Mouse (Mus musculus) kidney, embryonic 14.5 days (tissue): ENCODE measurements around the gene Nars2. TPM values are rescaled to one million over a fixed set of nuclear protein-coding genes. Genes with fewer than 3 reads are reported as not detected.

Source experiments
- ATAC-seq: fragments of 200-750 bp; cut with Nextera tagmentation; 2 replicates; pipeline ENCODE4 v1.8.0; 2017; ENCODE audit warnings: moderate number of reproducible peaks, mild to moderate bottlenecking, moderate TSS enrichment, moderate library complexity; ENCODE audit not compliant: low FRiP score, low TSS enrichment
- H3K27ac ChIP-seq: fragments of 300-500 bp; sonication (generic); 2 replicates; pipeline ENCODE4 v1.5.1; 2014; ENCODE audit warnings: low read depth, mild to moderate bottlenecking, low read length, moderate library complexity, mixed read lengths
- H3K27me3 ChIP-seq: fragments of 300-500 bp; sonication (generic); 2 replicates; pipeline ENCODE4 v1.6.1; 2014; ENCODE audit warnings: mild to moderate bottlenecking, low read length; ENCODE audit not compliant: control insufficient read depth, insufficient read depth
- H3K36me3 ChIP-seq: fragments of 300-500 bp; sonication (generic); 2 replicates; pipeline ENCODE4 v1.6.1; 2014; ENCODE audit warnings: low read length, mixed read lengths; ENCODE audit not compliant: control insufficient read depth, insufficient read depth
- H3K4me1 ChIP-seq: fragments of 300-500 bp; sonication (generic); 2 replicates; pipeline ENCODE4 v1.6.1; 2014; ENCODE audit warnings: low read length, mixed read lengths; ENCODE audit not compliant: control insufficient read depth, insufficient read depth
- H3K4me2 ChIP-seq: fragments of 300-500 bp; sonication (generic); replicated peaks from 2 replicates; pipeline ENCODE4 v1.6.1; 2014; ENCODE audit warnings: low read depth, mild to moderate bottlenecking, low read length
- H3K4me3 ChIP-seq: fragments of 300-500 bp; sonication (generic); 2 replicates; pipeline ENCODE4 v1.5.1; 2014; ENCODE audit warnings: mild to moderate bottlenecking, low read length
- H3K9ac ChIP-seq: fragments of 300-500 bp; sonication (generic); 2 replicates; pipeline ENCODE4 v1.6.1; 2014; ENCODE audit warnings: low read depth, mild to moderate bottlenecking, low read length, moderate library complexity
- H3K9me3 ChIP-seq: fragments of 300-500 bp; sonication (generic); 2 replicates; pipeline ENCODE4 v1.6.1; 2016; ENCODE audit warnings: low read length; ENCODE audit not compliant: control insufficient read depth
- WGBS: fragments of 180-500 bp; shearing (Covaris S2); extraction: QIAGEN DNeasy Blood & Tissue Kit; methylation state at CpG from one replicate; pipeline ENCODE4 v1.1.7; 2014; 5-methylcytosine and 5-hydroxymethylcytosine counted together
- polyA plus RNA-seq: library from polyadenylated mRNA; unstranded; fragments of >200 nt; fragmentation: Nextera tagmentation; extraction: Ambion mirVana; gene quantifications from 2 replicates; pipeline ENCODE4 v1.2.1, GENCODE M21; 2014

The Nars2 gene
- polyA plus RNA-seq, 1 experiment from 2014 or later, result 26.0 TPM

- Histone ChIP-seq H3K36me3 (no peaks in the 10 kb centered on the region; the same call in 1 of the 2 replicates), H3K9me3 (no peaks in the 10 kb centered on the region), H3K4me2 (no peak overlapping the region), H3K9ac (no peak overlapping the region), H3K27ac (no peak overlapping the region), H3K4me1 (no peaks in the 10 kb centered on the region), H3K4me3 (no peak overlapping the region), H3K27me3 (no peaks in the 10 kb centered on the region)
- ATAC-seq, result no peak
- WGBS, result 91% methylated on average over 5 of the region's 5 CpGs
Observed at GRCm38 (mm10) chr7:97026772-97027358, 75.6 kb downstream of the Nars2 start.

GRCm38 (mm10) chr7:97029151-97029550 is 77.8 kb downstream of the Nars2 start:
- Histone ChIP-seq H3K9ac (no peak overlapping the region), H3K36me3 (no peaks in the 10 kb centered on the region; the same call in 1 of the 2 replicates), H3K4me1 (no peaks in the 10 kb centered on the region), H3K27me3 (no peaks in the 10 kb centered on the region), H3K4me3 (no peak overlapping the region), H3K9me3 (no peaks in the 10 kb centered on the region), H3K27ac (no peak overlapping the region), H3K4me2 (no peak overlapping the region)
- ATAC-seq, result no peak
- WGBS, result 95% methylated on average over 10 of the region's 10 CpGs

GRCm38 (mm10) chr7:97032412-97032811 is 81.1 kb downstream of the Nars2 start:
- WGBS, result 61% methylated on average over 2 of the region's 2 CpGs
- H3K27ac ChIP-seq, result no peak overlapping the region
- H3K27me3 ChIP-seq, result no peaks in the 10 kb centered on the region
- H3K4me1 ChIP-seq, result no peaks in the 10 kb centered on the region
- no peaks in the 10 kb centered on the region for H3K9me3 ChIP-seq
- H3K4me3 ChIP-seq, result no peak overlapping the region
- ATAC-seq, result peak; percentile 43; the same call in 1 of the 2 replicates
- H3K36me3 ChIP-seq, result no peaks in the 10 kb centered on the region
- no peak overlapping the region for H3K9ac ChIP-seq
- H3K4me2 ChIP-seq, result no peak overlapping the region

GRCm38 (mm10) chr7:97039641-97040040 is 88.3 kb downstream of the Nars2 start:
- Histone ChIP-seq H3K36me3 (no peaks in the 10 kb centered on the region; the same call in 1 of the 2 replicates), H3K4me1 (no peaks in the 10 kb centered on the region), H3K4me2 (no peak overlapping the region), H3K4me3 (no peak overlapping the region), H3K9me3 (no peaks in the 10 kb centered on the region), H3K27ac (no peak overlapping the region), H3K27me3 (no peaks in the 10 kb centered on the region), H3K9ac (no peak overlapping the region)
- ATAC-seq, result peak; percentile 81
- 33% methylated on average over 4 of the region's 4 CpGs for WGBS

- no peaks in the 10 kb centered on the region for H3K27me3 ChIP-seq
- 74% methylated on average over 6 of the region's 6 CpGs for WGBS
- H3K4me2 ChIP-seq, result no peak overlapping the region
- H3K36me3 ChIP-seq, result peaks cover 2% of the 10 kb centered on the region; the same call in 1 of the 2 replicates
- no peaks in the 10 kb centered on the region for H3K4me1 ChIP-seq
- no peak overlapping the region for H3K9ac ChIP-seq
- no peak overlapping the region for H3K27ac ChIP-seq
- H3K4me3 ChIP-seq, result no peak overlapping the region
- ATAC-seq, result 0 out of 2 replicates have a peak, but pooled peaks have one; percentile 22
- H3K9me3 ChIP-seq, result no peaks in the 10 kb centered on the region
Observed at GRCm38 (mm10) chr7:97041868-97042449, 90.7 kb downstream of the Nars2 start.

GRCm38 (mm10) chr7:97042981-97043380 is 91.7 kb downstream of the Nars2 start:
- Histone ChIP-seq H3K4me1 (no peaks in the 10 kb centered on the region), H3K36me3 (peaks cover 2% of the 10 kb centered on the region; the same call in 1 of the 2 replicates)
- peak; percentile 21; the same call in 1 of the 2 replicates for ATAC-seq

GRCm38 (mm10) chr7:97060966-97061365 is 109.7 kb downstream of the Nars2 start:
- Histone ChIP-seq H3K4me2 (no peak overlapping the region), H3K4me1 (no peaks in the 10 kb centered on the region), H3K27ac (no peak overlapping the region), H3K27me3 (no peaks in the 10 kb centered on the region), H3K36me3 (peaks cover 3% of the 10 kb centered on the region; the same call in 1 of the 2 replicates), H3K9ac (no peak overlapping the region), H3K9me3 (no peaks in the 10 kb centered on the region), H3K4me3 (no peak overlapping the region)
- ATAC-seq, result no peak
- WGBS, result 71% methylated on average over 2 of the region's 2 CpGs

More at GRCm38 (mm10) chr7:97042981-97043380, 91.7 kb downstream of the Nars2 start:
- Histone ChIP-seq H3K9ac (no peak overlapping the region), H3K27ac (no peak overlapping the region), H3K9me3 (no peaks in the 10 kb centered on the region), H3K4me2 (no peak overlapping the region), H3K4me3 (no peak overlapping the region), H3K27me3 (no peaks in the 10 kb centered on the region)
- WGBS, result 91% methylated on average over 1 of the region's 1 CpGs

GRCm38 (mm10) chr7:97071512-97071911 is 120.2 kb downstream of the Nars2 start:
- Histone ChIP-seq H3K4me3 (no peak overlapping the region), H3K36me3 (no peaks in the 10 kb centered on the region), H3K9ac (no peak overlapping the region), H3K4me1 (no peaks in the 10 kb centered on the region; the same call in 1 of the 2 replicates), H3K27me3 (no peaks in the 10 kb centered on the region), H3K4me2 (no peak overlapping the region), H3K27ac (no peak overlapping the region), H3K9me3 (no peaks in the 10 kb centered on the region)
- peak; percentile 66; the same call in 1 of the 2 replicates for ATAC-seq
- 35% methylated on average over 3 of the region's 3 CpGs for WGBS

- no peak for ATAC-seq
- H3K4me2 ChIP-seq, result no peak overlapping the region
- H3K27me3 ChIP-seq, result no peaks in the 10 kb centered on the region
- H3K36me3 ChIP-seq, result no peaks in the 10 kb centered on the region
- no peak overlapping the region for H3K9ac ChIP-seq
- H3K4me3 ChIP-seq, result no peak overlapping the region
- H3K9me3 ChIP-seq, result no peaks in the 10 kb centered on the region
- H3K4me1 ChIP-seq, result no peaks in the 10 kb centered on the region; the same call in 1 of the 2 replicates
- WGBS, result 79% methylated on average over 5 of the region's 5 CpGs
- H3K27ac ChIP-seq, result no peak overlapping the region
Observed at GRCm38 (mm10) chr7:97072061-97072460, 120.8 kb downstream of the Nars2 start.
